Mouse (Mus musculus): ENCODE data around the gene Slc43a2. TPM values are rescaled to one million over a fixed set of nuclear protein-coding genes. Genes with fewer than 3 reads are reported as not detected.

Gene Slc43a2
- polyA plus RNA-seq, 1 experiment from 2014 or later: 6.3 TPM

DNA sequence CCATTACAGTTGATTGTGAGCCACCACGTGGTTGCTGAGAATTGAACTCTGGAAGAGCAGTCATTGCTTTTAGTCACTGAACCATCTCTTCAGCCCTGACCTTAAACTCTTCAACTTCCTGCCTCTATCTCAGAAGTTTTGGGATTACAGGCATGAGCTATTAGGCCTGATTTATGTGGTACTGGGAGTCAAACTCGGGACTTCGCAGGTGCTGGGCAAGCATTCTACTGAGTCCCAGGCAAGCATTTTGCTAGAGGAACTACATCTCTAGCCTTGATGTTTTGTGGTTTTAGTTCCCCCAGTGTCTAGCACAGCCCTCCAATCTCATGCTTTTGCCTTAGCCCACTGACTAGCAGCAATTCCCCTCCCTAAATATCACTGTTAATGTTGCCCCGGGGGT, 53.6 kb downstream of the Slc43a2 start:
- Histone ChIP-seq H3K9me3 (no peaks in the 10 kb centered on the region), H3K9ac (no peak overlapping the region), H3K27ac (no peak overlapping the region), H3K4me2 (replicated peaks) (no peak overlapping the region), H3K4me1 (peaks cover 13% of the 10 kb centered on the region), H3K36me3 (no peaks in the 10 kb centered on the region), H3K4me3 (no peak overlapping the region), H3K27me3 (no peaks in the 10 kb centered on the region)
- 81% methylated on average over 4 of the region's 4 CpGs for WGBS
- no peak for ATAC-seq (ENCODE audit: insufficient number of reproducible peaks, insufficient read depth, low FRiP score, low TSS enrichment)

DNA sequence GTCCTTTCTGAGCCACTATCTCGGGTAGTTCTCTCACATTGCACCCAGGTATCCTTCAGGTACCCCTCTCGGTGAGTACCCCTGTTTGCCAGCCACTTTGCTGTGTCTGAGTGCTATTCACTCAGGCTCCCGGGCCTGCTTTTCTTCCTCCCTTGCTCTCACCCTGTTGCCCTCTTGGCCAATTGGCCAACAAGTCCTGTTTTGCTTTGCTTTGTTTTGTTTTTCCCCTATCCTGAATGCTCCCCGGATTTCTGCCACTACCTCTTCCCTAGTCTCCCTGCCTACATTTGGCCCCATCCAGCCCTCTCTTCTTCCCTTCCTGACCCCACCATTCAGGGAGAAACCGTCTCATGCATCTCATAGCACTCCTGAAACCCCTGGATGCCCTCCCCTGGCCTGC, 54.5 kb downstream of the Slc43a2 start:
- Histone ChIP-seq H3K27ac (no peak overlapping the region), H3K9me3 (no peaks in the 10 kb centered on the region), H3K9ac (no peak overlapping the region), H3K36me3 (no peaks in the 10 kb centered on the region), H3K4me3 (no peak overlapping the region), H3K4me2 (replicated peaks) (no peak overlapping the region), H3K4me1 (peaks cover 15% of the 10 kb centered on the region), H3K27me3 (no peaks in the 10 kb centered on the region)
- ATAC-seq (ENCODE audit: insufficient number of reproducible peaks, insufficient read depth, low FRiP score, low TSS enrichment): no peak
- 75% methylated on average over 5 of the region's 5 CpGs for WGBS

- Histone ChIP-seq H3K9ac (no peak overlapping the region), H3K27me3 (no peaks in the 10 kb centered on the region), H3K36me3 (0 out of 2 replicates have a peak, but pooled peaks cover 3% of the 10 kb centered on the region), H3K4me3 (no peak overlapping the region), H3K27ac (no peak overlapping the region), H3K9me3 (no peaks in the 10 kb centered on the region), H3K4me1 (peaks cover 15% of the 10 kb centered on the region), H3K4me2 (replicated peaks) (no peak overlapping the region)
- ATAC-seq (ENCODE audit: insufficient number of reproducible peaks, insufficient read depth, low FRiP score, low TSS enrichment): no peak
- 82% methylated on average over 5 of the region's 5 CpGs for WGBS
Measured at GRCm38 (mm10) chr11:75586963-75587362, 55.5 kb downstream of the Slc43a2 start.

GRCm38 (mm10) chr11:75587493-75588284, 56.2 kb downstream of the Slc43a2 start, which contains the start of gene Pitpna:
Gene Pitpna (plus strand): TSS chr11:75588097.
- H3K4me3 ChIP-seq: peak within 1 kb of the TSS; percentile 97
- peak within 1 kb of the TSS; percentile 91 for H3K9ac ChIP-seq
- 5% methylated on average over 49 of the region's 49 CpGs for WGBS
- peak; percentile 84 for ATAC-seq (ENCODE audit: insufficient number of reproducible peaks, insufficient read depth, low FRiP score, low TSS enrichment)
- peak within 1 kb of the TSS; percentile 88 for H3K27ac ChIP-seq
- no peaks in the 10 kb centered on the region for H3K27me3 ChIP-seq
- H3K36me3 ChIP-seq: peaks cover 10% of the 10 kb centered on the region; the same call in 1 of the 2 replicates
- peaks cover 15% of the 10 kb centered on the region for H3K4me1 ChIP-seq
- no peaks in the 10 kb centered on the region for H3K9me3 ChIP-seq
- H3K4me2 ChIP-seq (replicated peaks): peak within 1 kb of the TSS; percentile 97

GRCm38 (mm10) chr11:75588285-75588941, 56.9 kb downstream of the Slc43a2 start:
- Histone ChIP-seq H3K9ac (peak overlapping the region; percentile 91), H3K27ac (peak overlapping the region; percentile 88), H3K4me1 (peaks cover 15% of the 10 kb centered on the region), H3K4me2 (replicated peaks) (peak overlapping the region; percentile 97), H3K4me3 (peak overlapping the region; percentile 97), H3K9me3 (no peaks in the 10 kb centered on the region), H3K27me3 (no peaks in the 10 kb centered on the region), H3K36me3 (peaks cover 17% of the 10 kb centered on the region; the same call in 1 of the 2 replicates)
- ATAC-seq (ENCODE audit: insufficient number of reproducible peaks, insufficient read depth, low FRiP score, low TSS enrichment): peak; percentile 76
- 1% methylated on average over 37 of the region's 37 CpGs for WGBS

DNA sequence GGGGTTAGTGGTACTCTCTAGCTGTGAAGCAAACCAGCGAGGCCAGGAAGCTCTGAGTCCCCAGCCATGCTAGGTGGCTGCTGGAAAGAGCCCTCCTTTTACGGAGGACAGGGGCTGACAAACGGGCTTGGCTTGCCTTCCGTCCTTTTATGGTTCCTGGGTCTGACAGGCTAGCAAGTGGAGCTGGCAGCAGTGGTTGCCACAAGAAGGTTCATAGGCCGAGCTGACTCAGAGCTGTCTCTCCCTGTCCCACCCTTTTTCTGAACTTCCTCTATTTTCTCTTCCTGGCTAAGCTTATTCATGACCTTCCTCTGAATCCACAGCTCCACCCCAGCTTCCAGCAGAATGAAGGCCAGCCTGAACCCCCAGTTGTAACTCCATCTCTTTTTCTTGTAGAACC, 61.1 kb downstream of the Slc43a2 start:
- H3K4me2 ChIP-seq (replicated peaks): no peak overlapping the region
- H3K4me3 ChIP-seq: no peak overlapping the region
- 94% methylated on average over 5 of the region's 5 CpGs for WGBS
- H3K9me3 ChIP-seq: no peaks in the 10 kb centered on the region
- H3K27me3 ChIP-seq: no peaks in the 10 kb centered on the region
- no peak overlapping the region for H3K27ac ChIP-seq
- peaks cover 49% of the 10 kb centered on the region for H3K36me3 ChIP-seq
- H3K4me1 ChIP-seq: peaks cover 15% of the 10 kb centered on the region
- no peak overlapping the region for H3K9ac ChIP-seq
- ATAC-seq (ENCODE audit: insufficient number of reproducible peaks, insufficient read depth, low FRiP score, low TSS enrichment): no peak

DNA sequence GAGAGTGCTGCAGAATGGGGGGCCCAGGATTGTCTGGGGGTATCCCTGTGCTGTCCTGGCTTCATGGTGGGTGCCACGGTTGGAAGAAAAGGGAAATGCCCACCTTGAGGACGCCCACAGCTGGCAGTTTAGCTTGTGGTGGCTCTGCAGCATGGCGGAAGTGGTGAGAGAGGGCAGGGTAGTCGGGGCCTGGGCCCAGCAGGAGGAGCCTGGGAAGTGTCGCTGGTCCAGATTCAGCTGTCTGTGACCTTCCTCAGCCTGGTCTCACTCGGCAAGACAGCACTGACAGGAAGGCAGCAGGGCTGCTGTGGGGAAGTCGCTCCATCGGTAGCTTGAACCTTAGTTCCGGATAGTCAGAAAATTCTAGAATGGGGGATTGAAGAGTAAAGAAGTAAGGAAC, 62.9 kb downstream of the Slc43a2 start:
- WGBS: 86% methylated on average over 9 of the region's 9 CpGs

GRCm38 (mm10) chr11:75595404-75595803, 63.9 kb downstream of the Slc43a2 start:
- 78% methylated on average over 2 of the region's 2 CpGs for WGBS

More for the DNA sequence above, 62.9 kb downstream of the Slc43a2 start:
- H3K27ac ChIP-seq: no peak overlapping the region
- H3K4me1 ChIP-seq: peaks cover 5% of the 10 kb centered on the region; the same call in 1 of the 2 replicates
- H3K4me3 ChIP-seq: no peak overlapping the region
- no peak for ATAC-seq (ENCODE audit: insufficient number of reproducible peaks, insufficient read depth, low FRiP score, low TSS enrichment)
- peaks cover 59% of the 10 kb centered on the region for H3K36me3 ChIP-seq
- no peak overlapping the region for H3K4me2 ChIP-seq (replicated peaks)
- no peak overlapping the region for H3K9ac ChIP-seq
- no peaks in the 10 kb centered on the region for H3K27me3 ChIP-seq
- H3K9me3 ChIP-seq: no peaks in the 10 kb centered on the region

GRCm38 (mm10) chr11:75595816-75596215, 64.3 kb downstream of the Slc43a2 start:
- Histone ChIP-seq H3K4me3 (no peak overlapping the region), H3K9me3 (no peaks in the 10 kb centered on the region), H3K4me1 (no peaks in the 10 kb centered on the region; the same call in 1 of the 2 replicates), H3K27me3 (no peaks in the 10 kb centered on the region), H3K36me3 (peaks cover 69% of the 10 kb centered on the region), H3K4me2 (replicated peaks) (no peak overlapping the region), H3K9ac (no peak overlapping the region), H3K27ac (no peak overlapping the region)
- ATAC-seq (ENCODE audit: insufficient number of reproducible peaks, insufficient read depth, low FRiP score, low TSS enrichment): no peak
- 72% methylated on average over 7 of the region's 7 CpGs for WGBS

More at GRCm38 (mm10) chr11:75595404-75595803, 63.9 kb downstream of the Slc43a2 start:
- Histone ChIP-seq H3K4me1 (no peaks in the 10 kb centered on the region; the same call in 1 of the 2 replicates), H3K9ac (no peak overlapping the region), H3K4me2 (replicated peaks) (no peak overlapping the region), H3K9me3 (no peaks in the 10 kb centered on the region), H3K36me3 (peaks cover 64% of the 10 kb centered on the region), H3K27me3 (no peaks in the 10 kb centered on the region), H3K27ac (no peak overlapping the region), H3K4me3 (no peak overlapping the region)
- no peak for ATAC-seq (ENCODE audit: insufficient number of reproducible peaks, insufficient read depth, low FRiP score, low TSS enrichment)

DNA sequence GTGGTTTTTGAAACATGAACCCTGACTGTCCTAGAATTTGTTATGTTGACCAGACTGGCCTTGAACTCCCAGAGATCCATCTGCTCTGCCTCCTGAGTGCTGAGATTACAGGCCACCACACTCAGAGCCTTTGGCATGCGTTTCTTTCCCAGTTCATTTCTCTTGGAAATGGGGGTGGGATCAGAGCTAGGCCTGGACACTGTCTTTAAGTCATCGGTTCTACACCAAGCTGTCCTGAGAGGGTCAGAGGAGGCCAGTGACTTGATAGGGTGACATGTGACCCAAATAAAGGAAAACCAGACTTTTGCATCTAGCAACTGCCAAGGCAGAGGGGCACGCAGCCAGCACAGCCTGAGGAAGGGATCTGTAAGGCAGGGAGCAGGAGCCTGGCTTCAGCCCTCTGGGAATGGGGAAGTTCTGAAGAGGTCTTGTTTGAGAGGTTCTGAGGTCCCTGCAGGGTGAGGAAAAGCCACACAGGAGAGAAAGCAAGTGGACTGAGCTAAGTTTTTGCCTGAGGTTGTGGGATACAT, 65.3 kb downstream of the Slc43a2 start:
- Histone ChIP-seq H3K36me3 (peaks cover 77% of the 10 kb centered on the region), H3K27me3 (no peaks in the 10 kb centered on the region), H3K4me2 (replicated peaks) (no peak overlapping the region), H3K9me3 (no peaks in the 10 kb centered on the region), H3K4me3 (no peak overlapping the region), H3K4me1 (no peaks in the 10 kb centered on the region; the same call in 1 of the 2 replicates), H3K27ac (no peak overlapping the region), H3K9ac (no peak overlapping the region)
- 79% methylated on average over 3 of the region's 3 CpGs for WGBS
- ATAC-seq (ENCODE audit: insufficient number of reproducible peaks, insufficient read depth, low FRiP score, low TSS enrichment): no peak

DNA sequence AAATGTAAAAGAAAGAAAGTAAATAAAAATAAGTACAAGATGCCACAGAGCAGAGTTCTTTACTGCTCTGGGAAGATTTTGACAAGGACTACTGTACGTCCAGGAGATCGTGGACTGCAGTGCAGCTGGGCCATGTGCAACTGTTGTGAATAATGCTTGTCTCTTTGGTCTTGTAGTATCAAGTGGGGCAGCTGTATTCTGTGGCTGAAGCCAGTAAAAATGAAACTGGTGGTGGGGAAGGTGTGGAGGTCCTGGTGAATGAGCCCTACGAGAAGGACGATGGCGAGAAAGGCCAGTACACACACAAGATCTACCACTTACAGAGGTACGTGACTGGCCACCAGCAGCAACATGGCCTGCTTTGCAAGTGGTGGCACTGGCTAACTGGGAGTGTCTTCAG, 66.5 kb downstream of the Slc43a2 start:
- Histone ChIP-seq H3K9me3 (no peaks in the 10 kb centered on the region), H3K4me1 (no peaks in the 10 kb centered on the region; the same call in 1 of the 2 replicates), H3K4me2 (replicated peaks) (no peak overlapping the region), H3K27ac (no peak overlapping the region), H3K4me3 (no peak overlapping the region), H3K9ac (no peak overlapping the region), H3K36me3 (peaks cover 77% of the 10 kb centered on the region), H3K27me3 (no peaks in the 10 kb centered on the region)
- ATAC-seq (ENCODE audit: insufficient number of reproducible peaks, insufficient read depth, low FRiP score, low TSS enrichment): no peak
- 95% methylated on average over 6 of the region's 6 CpGs for WGBS

All from embryonic facial prominence, embryonic 12.5 days (tissue).